Mouse (Mus musculus): ENCODE data around the gene Sf3b4. TPM values are rescaled to one million over a fixed set of nuclear protein-coding genes. Genes with fewer than 3 reads are reported as not detected.

The Sf3b4 gene
- polyA plus RNA-seq, 1 experiment from 2014 or later = 142 TPM

- Histone ChIP-seq H3K27me3 (replicated peaks) (peaks cover 28% of the 10 kb centered on the region), H3K4me1 (peaks cover 53% of the 10 kb centered on the region), H3K9me3 (replicated peaks) (no peaks in the 10 kb centered on the region), H3K27ac (no peak overlapping the region), H3K9ac (no peak overlapping the region), H3K4me3 (no peak overlapping the region), H3K4me2 (no peak overlapping the region), H3K36me3 (peaks cover 53% of the 10 kb centered on the region)
- WGBS (ENCODE audit: insufficient replicate concordance) = 76% methylated on average over 4 of the region's 4 CpGs
- no peak for ATAC-seq
Observed at GRCm38 (mm10) chr3:96178427-96178826, 6.3 kb downstream of the Sf3b4 start.

- H3K9me3 ChIP-seq (replicated peaks) = no peaks in the 10 kb centered on the region
- H3K27me3 ChIP-seq (replicated peaks) = peaks cover 28% of the 10 kb centered on the region
- peaks cover 48% of the 10 kb centered on the region for H3K4me1 ChIP-seq
- WGBS (ENCODE audit: insufficient replicate concordance) = 72% methylated on average over 2 of the region's 2 CpGs
- ATAC-seq = no peak
- no peak overlapping the region for H3K27ac ChIP-seq
- H3K9ac ChIP-seq = no peak overlapping the region
- no peak overlapping the region for H3K4me2 ChIP-seq
- H3K4me3 ChIP-seq = no peak overlapping the region
- H3K36me3 ChIP-seq = peaks cover 48% of the 10 kb centered on the region
Observed at GRCm38 (mm10) chr3:96178902-96179301, 6.8 kb downstream of the Sf3b4 start.

- Histone ChIP-seq H3K4me1 (peaks cover 42% of the 10 kb centered on the region), H3K4me2 (no peak overlapping the region), H3K27ac (no peak overlapping the region), H3K36me3 (peaks cover 42% of the 10 kb centered on the region), H3K9ac (no peak overlapping the region), H3K27me3 (replicated peaks) (peaks cover 28% of the 10 kb centered on the region), H3K4me3 (no peak overlapping the region), H3K9me3 (replicated peaks) (no peaks in the 10 kb centered on the region)
- WGBS (ENCODE audit: insufficient replicate concordance) = 74% methylated on average over 4 of the region's 4 CpGs
- ATAC-seq = no peak
Observed at GRCm38 (mm10) chr3:96179531-96179930, 7.4 kb downstream of the Sf3b4 start.

GRCm38 (mm10) chr3:96180727-96181477, 8.8 kb downstream of the Sf3b4 start, which contains the start of gene Sv2a:
TSS of gene Sv2a (plus strand) at chr3:96181151.
- H3K9ac ChIP-seq = peak within 1 kb of the TSS; percentile 61
- peaks cover 28% of the 10 kb centered on the region for H3K36me3 ChIP-seq
- 3% methylated on average over 15 of the region's 23 CpGs for WGBS (ENCODE audit: insufficient replicate concordance)
- H3K27ac ChIP-seq = no peak within 1 kb of the TSS
- peaks cover 33% of the 10 kb centered on the region for H3K4me1 ChIP-seq
- peaks cover 40% of the 10 kb centered on the region for H3K27me3 ChIP-seq (replicated peaks)
- H3K4me2 ChIP-seq = peak within 1 kb of the TSS; percentile 76
- H3K9me3 ChIP-seq (replicated peaks) = no peaks in the 10 kb centered on the region
- ATAC-seq = no peak
- peak within 1 kb of the TSS; percentile 52 for H3K4me3 ChIP-seq

- Histone ChIP-seq H3K9me3 (replicated peaks) (no peaks in the 10 kb centered on the region), H3K4me3 (0 out of 2 replicates have a peak overlapping the region, but pooled peaks have one; percentile 52), H3K4me1 (peaks cover 26% of the 10 kb centered on the region), H3K4me2 (peak overlapping the region; percentile 76), H3K9ac (peak overlapping the region; percentile 24; the same call in 1 of the 2 replicates), H3K36me3 (peaks cover 20% of the 10 kb centered on the region), H3K27me3 (replicated peaks) (peaks cover 40% of the 10 kb centered on the region), H3K27ac (no peak overlapping the region)
- no peak for ATAC-seq
- 46% methylated on average over 12 of the region's 12 CpGs for WGBS (ENCODE audit: insufficient replicate concordance)
Observed at GRCm38 (mm10) chr3:96181510-96182381, 9.6 kb downstream of the Sf3b4 start.

- no peak overlapping the region for H3K27ac ChIP-seq
- H3K9ac ChIP-seq = no peak overlapping the region
- peaks cover 15% of the 10 kb centered on the region for H3K36me3 ChIP-seq
- no peaks in the 10 kb centered on the region for H3K9me3 ChIP-seq (replicated peaks)
- 0 out of 2 replicates have a peak overlapping the region, but pooled peaks have one; percentile 76 for H3K4me2 ChIP-seq
- H3K4me1 ChIP-seq = peaks cover 26% of the 10 kb centered on the region
- no peak overlapping the region for H3K4me3 ChIP-seq
- H3K27me3 ChIP-seq (replicated peaks) = peaks cover 40% of the 10 kb centered on the region
- no peak for ATAC-seq
- 27% methylated on average over 4 of the region's 4 CpGs for WGBS (ENCODE audit: insufficient replicate concordance)
Observed at GRCm38 (mm10) chr3:96182382-96182776, 10.2 kb downstream of the Sf3b4 start.

- H3K9me3 ChIP-seq (replicated peaks) = 0 out of 2 replicates have a peak, but pooled peaks cover 5% of the 10 kb centered on the region
- H3K4me3 ChIP-seq = no peak overlapping the region
- no peak overlapping the region for H3K9ac ChIP-seq
- peaks cover 6% of the 10 kb centered on the region; the same call in 1 of the 2 replicates for H3K36me3 ChIP-seq
- no peak for ATAC-seq
- H3K27ac ChIP-seq = no peak overlapping the region
- H3K4me2 ChIP-seq = no peak overlapping the region
- H3K27me3 ChIP-seq (replicated peaks) = peaks cover 22% of the 10 kb centered on the region
- peaks cover 15% of the 10 kb centered on the region for H3K4me1 ChIP-seq
- WGBS (ENCODE audit: insufficient replicate concordance) = 53% methylated on average over 12 of the region's 12 CpGs
Observed at GRCm38 (mm10) chr3:96192977-96193376, 20.8 kb downstream of the Sf3b4 start.

- Histone ChIP-seq H3K9ac (no peak overlapping the region), H3K27me3 (replicated peaks) (peaks cover 12% of the 10 kb centered on the region; the same call in 1 of the 2 replicates), H3K4me2 (no peak overlapping the region), H3K27ac (no peak overlapping the region), H3K9me3 (replicated peaks) (0 out of 2 replicates have a peak, but pooled peaks cover 5% of the 10 kb centered on the region), H3K36me3 (peaks cover 6% of the 10 kb centered on the region; the same call in 1 of the 2 replicates), H3K4me3 (no peak overlapping the region), H3K4me1 (peaks cover 32% of the 10 kb centered on the region)
- ATAC-seq = no peak
- WGBS (ENCODE audit: insufficient replicate concordance) = 63% methylated on average over 10 of the region's 10 CpGs
Observed at GRCm38 (mm10) chr3:96194966-96195365, 22.8 kb downstream of the Sf3b4 start.

- H3K9ac ChIP-seq = no peak overlapping the region
- peaks cover 12% of the 10 kb centered on the region; the same call in 1 of the 2 replicates for H3K27me3 ChIP-seq (replicated peaks)
- H3K36me3 ChIP-seq = peaks cover 6% of the 10 kb centered on the region; the same call in 1 of the 2 replicates
- H3K4me1 ChIP-seq = peaks cover 32% of the 10 kb centered on the region
- H3K27ac ChIP-seq = no peak overlapping the region
- no peak for ATAC-seq
- H3K4me3 ChIP-seq = no peak overlapping the region; the same call in 1 of the 2 replicates
- 0 out of 2 replicates have a peak, but pooled peaks cover 5% of the 10 kb centered on the region for H3K9me3 ChIP-seq (replicated peaks)
- 86% methylated on average over 11 of the region's 11 CpGs for WGBS (ENCODE audit: insufficient replicate concordance)
- H3K4me2 ChIP-seq = peak overlapping the region; percentile 99
Observed at GRCm38 (mm10) chr3:96195616-96196313, 23.6 kb downstream of the Sf3b4 start.

- ATAC-seq = no peak; the same call in 1 of the 2 replicates
- peak overlapping the region; percentile 88 for H3K9ac ChIP-seq
- 16% methylated on average over 27 of the region's 27 CpGs for WGBS (ENCODE audit: insufficient replicate concordance)
Observed at GRCm38 (mm10) chr3:96196437-96197128, 24.5 kb downstream of the Sf3b4 start.

More at GRCm38 (mm10) chr3:96196437-96197128, 24.5 kb downstream of the Sf3b4 start:
- Histone ChIP-seq H3K36me3 (peaks cover 6% of the 10 kb centered on the region; the same call in 1 of the 2 replicates), H3K27ac (peak overlapping the region; percentile 92), H3K4me1 (peaks cover 32% of the 10 kb centered on the region), H3K9me3 (replicated peaks) (0 out of 2 replicates have a peak, but pooled peaks cover 5% of the 10 kb centered on the region), H3K4me2 (peak overlapping the region; percentile 99), H3K27me3 (replicated peaks) (peaks cover 12% of the 10 kb centered on the region; the same call in 1 of the 2 replicates), H3K4me3 (peak overlapping the region; percentile 70)
